Mouse (Mus musculus) G1E-ER4 (cell line): ENCODE measurements around the gene Ganc. TPM values are rescaled to one million over a fixed set of nuclear protein-coding genes. Genes with fewer than 3 reads are reported as not detected.

ENCODE experiments used
- GATA1 ChIP-seq: IDR thresholded peaks from one replicate; pipeline ENCODE4 v1.8.0; 2012; ENCODE audit warnings: low read length, inconsistent platforms
- polyA plus RNA-seq: library from polyadenylated mRNA; stranded (reverse); fragments of >175 nt; gene quantifications from 2 replicates; pipeline ENCODE4 v1.2.3, GENCODE M21; 2012

Gene Ganc
- polyA plus RNA-seq, 1 experiment, result 1.3 TPM

- no peak for TF ChIP-seq GATA1
These were observed 66.0 kb downstream of the Ganc start for GRCm38 (mm10) chr2:120469715-120470114.

- no peak for TF ChIP-seq GATA1
These were observed 67.2 kb downstream of the Ganc start for GRCm38 (mm10) chr2:120470856-120471255.

DNA sequence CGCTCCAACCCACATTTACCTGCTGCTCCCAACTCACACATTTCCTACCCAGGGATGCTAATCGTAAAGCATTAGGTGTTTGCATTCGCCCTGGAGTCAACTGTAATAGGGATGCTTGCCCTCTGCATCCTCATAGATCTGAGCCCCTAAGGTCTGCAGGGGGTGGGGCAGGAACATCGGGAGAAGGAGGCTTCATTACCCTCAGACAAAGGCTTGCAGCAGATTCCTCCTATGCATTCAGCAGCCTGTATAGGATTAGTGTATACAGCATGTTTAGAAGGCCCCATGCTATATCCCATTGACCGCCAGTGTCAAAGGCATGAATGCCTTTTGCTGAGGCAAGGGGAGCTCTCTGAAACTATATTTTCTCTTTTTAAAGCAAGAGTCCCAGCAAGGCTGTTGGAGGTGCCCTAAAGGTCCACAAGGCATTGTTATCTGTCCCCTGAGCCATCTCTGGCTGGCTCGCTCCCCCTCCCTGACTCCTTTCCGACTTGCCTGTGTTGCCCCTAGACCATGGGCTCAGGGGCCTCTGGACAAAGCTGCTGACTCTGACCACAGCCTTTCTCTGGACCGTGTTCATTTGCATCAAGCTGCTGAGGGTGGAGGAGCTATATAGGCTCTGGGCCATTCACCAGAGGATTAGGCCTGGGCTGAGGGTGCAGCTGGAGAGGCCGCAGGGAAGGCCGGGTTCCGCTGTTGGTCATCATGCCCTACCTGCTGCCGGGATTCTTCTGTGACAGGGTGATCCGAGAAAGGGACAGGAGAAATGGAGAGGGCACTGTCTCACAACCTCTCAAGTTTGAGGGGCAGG, 72.8 kb downstream of the Ganc start:
- TF ChIP-seq GATA1, result no peak

GRCm38 (mm10) chr2:120478600-120478999, 74.9 kb downstream of the Ganc start:
- TF ChIP-seq GATA1, result no peak

- no peak for TF ChIP-seq GATA1
These were observed 78.2 kb downstream of the Ganc start for GRCm38 (mm10) chr2:120481921-120482320.

- TF ChIP-seq GATA1, result no peak
These were observed 79.1 kb downstream of the Ganc start for GRCm38 (mm10) chr2:120482506-120483389.

GRCm38 (mm10) chr2:120484241-120484640, 80.5 kb downstream of the Ganc start:
- TF ChIP-seq GATA1, result no peak

- no peak for TF ChIP-seq GATA1
These were observed 89.6 kb downstream of the Ganc start for GRCm38 (mm10) chr2:120493254-120493653.

- no peak for TF ChIP-seq GATA1
These were observed 92.8 kb downstream of the Ganc start for GRCm38 (mm10) chr2:120496511-120496910.

GRCm38 (mm10) chr2:120499971-120500471, 96.3 kb downstream of the Ganc start:
- no peak for TF ChIP-seq GATA1

- TF ChIP-seq GATA1, result no peak
These were observed 97.6 kb downstream of the Ganc start for GRCm38 (mm10) chr2:120501136-120501918.

- TF ChIP-seq GATA1, result no peak
These were observed 98.4 kb downstream of the Ganc start for GRCm38 (mm10) chr2:120501931-120502604.

- no peak for TF ChIP-seq GATA1
These were observed 98.9 kb downstream of the Ganc start for GRCm38 (mm10) chr2:120502605-120502990.

GRCm38 (mm10) chr2:120503094-120503493, 99.4 kb downstream of the Ganc start:
- TF ChIP-seq GATA1, result no peak

GRCm38 (mm10) chr2:120503992-120504391, 100.3 kb downstream of the Ganc start:
- TF ChIP-seq GATA1, result no peak

Other genes with a start within 250 kb of the Ganc start
- 29.7 and 38.5 TPM in 2 replicates for gene Ehd4, start 249.3 kb upstream of the Ganc start, polyA plus RNA-seq
- not detected in 2 replicates for gene Pla2g4e, start 158.6 kb upstream of the Ganc start, polyA plus RNA-seq
- gene Pla2g4d, start 114.7 kb upstream of the Ganc start, polyA plus RNA-seq, result not detected in 2 replicates
- not detected in 2 replicates for gene Pla2g4f, start 89.7 kb upstream of the Ganc start, polyA plus RNA-seq
- gene Vps39, start 50.8 kb upstream of the Ganc start, polyA plus RNA-seq, result 15.2 and 25.1 TPM in 2 replicates
- gene Tmem87a, start 217 bp downstream of the Ganc start, polyA plus RNA-seq, result 0.45 and 0.57 TPM in 2 replicates
- not detected in 2 replicates for gene Capn3, start 52.1 kb downstream of the Ganc start, polyA plus RNA-seq
- 58.4 and 96.8 TPM in 2 replicates for gene Zfp106, start 159.9 kb downstream of the Ganc start, polyA plus RNA-seq
- gene Snap23, start 163.8 kb downstream of the Ganc start, polyA plus RNA-seq, result 15.3 and 17.5 TPM in 2 replicates
- gene Haus2, start 205.5 kb downstream of the Ganc start, polyA plus RNA-seq, result 2.1 and 2.3 TPM in 2 replicates
- gene Lrrc57, start 205.6 kb downstream of the Ganc start, polyA plus RNA-seq, result 1.3 and 1.9 TPM in 2 replicates
- 0.26 and 0.27 TPM in 2 replicates for gene Stard9, start 225.2 kb downstream of the Ganc start, polyA plus RNA-seq